Mouse (Mus musculus) cerebellum, adult 2 months (tissue): ENCODE data around the gene Sfrp2.

Experiments
- CTCF ChIP-seq: fragments of 200-500 bp; IDR thresholded peaks from 2 replicates; pipeline ENCODE4 v1.5.1; 2011; ENCODE audit warnings: low read depth, mild to moderate bottlenecking, control low read depth, low read length, moderate library complexity, borderline replicate concordance; ENCODE audit not compliant: insufficient read depth
- POLR2A ChIP-seq: fragments of 200-500 bp; IDR thresholded peaks from 2 replicates; pipeline ENCODE4 v1.6.1; 2011; ENCODE audit warnings: low read length, control low read depth, borderline replicate concordance; ENCODE audit not compliant: insufficient read depth

- no peak for TF ChIP-seq POLR2A
- no peak for TF ChIP-seq CTCF
These were observed 47.5 kb upstream of the Sfrp2 start for GRCm38 (mm10) chr3:83718662-83719061.
